Mouse (Mus musculus): Measurements from ENCODE around the gene Acap1. TPM values are rescaled to one million over a fixed set of nuclear protein-coding genes. Genes with fewer than 3 reads are reported as not detected.

Gene Acap1
- polyA plus RNA-seq, 1 experiment from 2014 or later = 0.40 TPM

- TF ChIP-seq CTCF (IDR thresholded peaks at IDR 0.05) = no peak
- H3K27me3 ChIP-seq = no peaks in the 10 kb centered on the region
- in situ Hi-C loops (cut with MboI; ENCODE audit: low pct_unique_long_range_greater_than_20kb) = no loop called here
- CTCF ChIA-PET = interaction anchor here (0.9 to 1.2 kb wide), 2 partner anchors 11 to 25 kb away, joined by 3 read pairs; no protein-coding TSS in a partner anchor
- POLR2A ChIA-PET = interaction anchor here (0.7 to 1.3 kb wide), 2 partner anchors 34 to 80 kb away, joined by 3 read pairs; no protein-coding TSS in a partner anchor
- DNase-seq (ENCODE audit: low read depth, low spot score) (no peak), ATAC-seq (no peak)
Observed at GRCm38 (mm10) chr11:69908645-69909044, 13.3 kb upstream of the Acap1 start.

GRCm38 (mm10) chr11:69904311-69904710 is 9.0 kb upstream of the Acap1 start:
- no peaks in the 10 kb centered on the region for H3K27me3 ChIP-seq
- in situ Hi-C loops (cut with MboI; ENCODE audit: low pct_unique_long_range_greater_than_20kb) = no loop called here
- ChIA-PET POLR2A (no interaction called here), CTCF (interaction anchor here (0.7 to 1.5 kb wide), 4 partner anchors 14 to 29 kb away, joined by 3 to 4 read pairs (median 3); no protein-coding TSS in a partner anchor)
- ATAC-seq (no peak), DNase-seq (ENCODE audit: low read depth, low spot score) (no peak)
- TF ChIP-seq CTCF (IDR thresholded peaks at IDR 0.05) = no peak

GRCm38 (mm10) chr11:69902972-69903371 is 7.6 kb upstream of the Acap1 start:
- no peak for ATAC-seq
- no peak for TF ChIP-seq CTCF (IDR thresholded peaks at IDR 0.05)
- no peak for DNase-seq (ENCODE audit: low read depth, low spot score)
- ChIA-PET CTCF (no interaction called here), POLR2A (interaction anchor here (0.8 kb wide), 1 partner anchor 37 kb away, joined by 3 read pairs; no protein-coding TSS in a partner anchor)
- no peaks in the 10 kb centered on the region for H3K27me3 ChIP-seq
- in situ Hi-C loops (cut with MboI; ENCODE audit: low pct_unique_long_range_greater_than_20kb) = no loop called here

- no peak for TF ChIP-seq CTCF (IDR thresholded peaks at IDR 0.05)
- ChIA-PET POLR2A (interaction anchor here (1.5 to 2.8 kb wide), 2 partner anchors 21 to 220 kb away, joined by 3 to 16 read pairs; partner anchors contain the start of genes Kctd11 and Senp3), CTCF (interaction anchor here (1.0 to 1.3 kb wide), 2 partner anchors 31 to 47 kb away, joined by 3 read pairs; no protein-coding TSS in a partner anchor)
- DNase-seq (ENCODE audit: low read depth, low spot score) = no peak
- in situ Hi-C loops (cut with MboI; ENCODE audit: low pct_unique_long_range_greater_than_20kb) = no loop called here
- no peak for ATAC-seq
- no peaks in the 10 kb centered on the region for H3K27me3 ChIP-seq
Observed at GRCm38 (mm10) chr11:69901993-69902392, 6.7 kb upstream of the Acap1 start.

- no peak for TF ChIP-seq CTCF (IDR thresholded peaks at IDR 0.05)
- DNase-seq (ENCODE audit: low read depth, low spot score) (peak; percentile 94), ATAC-seq (peak; percentile 28)
- in situ Hi-C loops (cut with MboI; ENCODE audit: low pct_unique_long_range_greater_than_20kb) = no loop called here
- no peaks in the 10 kb centered on the region for H3K27me3 ChIP-seq
- ChIA-PET POLR2A (interaction anchor here (1.0 to 2.8 kb wide), 4 partner anchors 13 to 220 kb away, joined by 3 to 16 read pairs (median 6); partner anchors contain the start of genes Kctd11 and Senp3), CTCF (interaction anchor here (1.0 to 2.7 kb wide), 3 partner anchors 13 to 48 kb away, joined by 3 to 19 read pairs (median 3); no protein-coding TSS in a partner anchor)
Observed at GRCm38 (mm10) chr11:69901406-69901846, 6.1 kb upstream of the Acap1 start.

GRCm38 (mm10) chr11:69900471-69901405 is 5.4 kb upstream of the Acap1 start, which contains the start of the genes 2810408A11Rik and Neurl4:
Gene 2810408A11Rik, minus strand, starts transcription at chr11:69900987.
Gene Neurl4, plus strand, starts transcription at chr11:69901072.
- peak; percentile 84 for DNase-seq (ENCODE audit: low read depth, low spot score)
- no peak for TF ChIP-seq CTCF (IDR thresholded peaks at IDR 0.05)
- POLR2A ChIA-PET = interaction anchor here (0.7 to 2.8 kb wide), 8 partner anchors 10 to 219 kb away, joined by 3 to 16 read pairs (median 5); partner anchors contain the start of genes Kctd11, Phf23 and Senp3
- ATAC-seq = peak; percentile 83
- in situ Hi-C loops (cut with MboI; ENCODE audit: low pct_unique_long_range_greater_than_20kb) = no loop called here
- no peaks in the 10 kb centered on the region for H3K27me3 ChIP-seq
- CTCF ChIA-PET = interaction anchor here (1.0 to 2.7 kb wide), 5 partner anchors 13 to 48 kb away, joined by 3 to 19 read pairs (median 3); partner anchors contain the start of gene Kctd11

- in situ Hi-C loops (cut with MboI; ENCODE audit: low pct_unique_long_range_greater_than_20kb) = no loop called here
- no peaks in the 10 kb centered on the region for H3K27me3 ChIP-seq
- TF ChIP-seq CTCF (IDR thresholded peaks at IDR 0.05) = no peak
- DNase-seq (ENCODE audit: low read depth, low spot score) (no peak), ATAC-seq (no peak)
- POLR2A ChIA-PET = interaction anchor here (0.6 to 2.8 kb wide), 6 partner anchors 16 to 863 kb away, joined by 3 to 16 read pairs (median 6); partner anchors contain the start of genes Kctd11 and Phf23
- CTCF ChIA-PET = interaction anchor here (1.6 to 2.7 kb wide), 4 partner anchors 12 to 49 kb away, joined by 3 to 19 read pairs (median 7); partner anchors contain the start of gene Kctd11
Observed at GRCm38 (mm10) chr11:69899870-69900269, 4.5 kb upstream of the Acap1 start.

GRCm38 (mm10) chr11:69894671-69895070 is 668 bp downstream of the Acap1 start:
- ChIA-PET CTCF (interaction anchor here (0.7 kb wide), 1 partner anchor 11 kb away, joined by 4 read pairs; no protein-coding TSS in a partner anchor), POLR2A (no interaction called here)
- ATAC-seq (no peak), DNase-seq (ENCODE audit: low read depth, low spot score) (no peak)
- no peaks in the 10 kb centered on the region for H3K27me3 ChIP-seq
- TF ChIP-seq CTCF (IDR thresholded peaks at IDR 0.05) = no peak
- in situ Hi-C loops (cut with MboI; ENCODE audit: low pct_unique_long_range_greater_than_20kb) = no loop called here

- CTCF ChIA-PET = no interaction called here
- no peaks in the 10 kb centered on the region for H3K27me3 ChIP-seq
- ATAC-seq (no peak), DNase-seq (ENCODE audit: low read depth, low spot score) (no peak)
- in situ Hi-C loops (cut with MboI; ENCODE audit: low pct_unique_long_range_greater_than_20kb) = no loop called here
- POLR2A ChIA-PET = no interaction called here
- no peak for TF ChIP-seq CTCF (IDR thresholded peaks at IDR 0.05)
Observed at GRCm38 (mm10) chr11:69891482-69891881, 3.9 kb downstream of the Acap1 start.
